Mouse (Mus musculus) limb, embryonic 10.5 days (tissue): Measurements from ENCODE around the gene Sbsn. TPM values are rescaled to one million over a fixed set of nuclear protein-coding genes. Genes with fewer than 3 reads are reported as not detected.
"Not testable (repeated sequence)": the region's sequence is repeated elsewhere in the genome, so short reads cannot be mapped to it uniquely, and the experiment has no call there.

Source experiments
- DNase-seq: peaks from one replicate; pipeline ENCODE4 v3.0.0-alpha.2; 2017; ENCODE audit warnings: low spot score
- H3K27ac ChIP-seq: fragments of 300-500 bp; sonication (generic); 2 replicates; pipeline ENCODE4 v1.5.1; 2016; ENCODE audit warnings: mild to moderate bottlenecking
- H3K27me3 ChIP-seq: fragments of 300-500 bp; sonication (generic); 2 replicates; pipeline ENCODE4 v1.6.1; 2016; ENCODE audit warnings: low read depth, mild to moderate bottlenecking; ENCODE audit not compliant: poor library complexity, severe bottlenecking
- H3K36me3 ChIP-seq: fragments of 300-500 bp; sonication (generic); 2 replicates; pipeline ENCODE4 v1.6.1; 2016; ENCODE audit warnings: mild to moderate bottlenecking, moderate library complexity
- H3K4me1 ChIP-seq: fragments of 300-500 bp; sonication (generic); 2 replicates; pipeline ENCODE4 v1.6.1; 2016
- H3K4me3 ChIP-seq: fragments of 300-500 bp; sonication (generic); 2 replicates; pipeline ENCODE4 v1.5.1; 2016; ENCODE audit warnings: mild to moderate bottlenecking, moderate library complexity
- H3K9me3 ChIP-seq: fragments of 300-500 bp; sonication (generic); replicated peaks from 2 replicates; pipeline ENCODE4 v1.6.1; 2016; ENCODE audit warnings: mild to moderate bottlenecking
- WGBS: fragments of 180-500 bp; shearing (Covaris S2); methylation state at CpG from one replicate; pipeline ENCODE4 v1.1.7; 2016; 5-methylcytosine and 5-hydroxymethylcytosine counted together
- polyA plus RNA-seq: library from polyadenylated mRNA; unstranded; fragments of >200 nt; fragmentation: Nextera tagmentation; extraction: Ambion mirVana; gene quantifications from 2 replicates; pipeline ENCODE4 v1.2.1, GENCODE M21; 2016

Gene Sbsn
- polyA plus RNA-seq, 1 experiment from 2014 or later: 1.4 TPM

- Histone ChIP-seq H3K36me3 (peaks cover 62% of the 10 kb centered on the region), H3K27ac (peak overlapping the region; percentile 88), H3K4me3 (peak overlapping the region; percentile 73), H3K4me1 (peaks cover 19% of the 10 kb centered on the region)
- H3K9me3 ChIP-seq, DNase-seq, H3K27me3 ChIP-seq: not testable (repeated sequence)
- WGBS: 23% methylated on average over 21 of the region's 22 CpGs
Observed at GRCm38 (mm10) chr7:30730064-30730722, 21.1 kb upstream of the Sbsn start.

DNA sequence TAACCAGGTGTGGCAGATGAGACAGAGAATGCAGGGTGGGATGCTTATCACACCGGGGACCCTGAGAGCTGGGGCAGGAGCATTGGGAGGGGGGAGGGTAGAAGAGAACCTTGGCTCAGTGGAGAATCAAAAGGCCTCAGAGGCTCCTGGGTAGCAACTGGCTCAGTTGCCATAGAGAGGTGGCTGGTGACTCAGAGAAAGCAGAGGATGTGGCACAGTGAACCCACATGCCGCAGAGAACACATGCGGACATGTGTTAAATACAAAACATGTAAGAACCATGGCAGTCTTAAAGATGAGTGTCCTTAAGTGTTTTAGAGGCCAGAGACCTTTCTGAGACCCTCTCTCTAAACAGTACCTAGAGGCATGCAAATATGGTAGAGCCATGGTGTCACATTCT is 15.1 kb upstream of the Sbsn start:
- no peaks in the 10 kb centered on the region for H3K9me3 ChIP-seq
- no peaks in the 10 kb centered on the region for H3K27me3 ChIP-seq
- no peak overlapping the region for H3K4me3 ChIP-seq
- no peak for DNase-seq
- no peak overlapping the region for H3K27ac ChIP-seq
- H3K4me1 ChIP-seq: no peaks in the 10 kb centered on the region
- H3K36me3 ChIP-seq: peaks cover 70% of the 10 kb centered on the region
- WGBS: 82% methylated on average over 3 of the region's 3 CpGs

- 81% methylated on average over 2 of the region's 2 CpGs for WGBS
- DNase-seq, H3K27me3 ChIP-seq, H3K4me1 ChIP-seq, H3K9me3 ChIP-seq, H3K27ac ChIP-seq, H3K4me3 ChIP-seq: not testable (repeated sequence)
- H3K36me3 ChIP-seq: peaks cover 17% of the 10 kb centered on the region
Observed at GRCm38 (mm10) chr7:30742570-30742969, 8.7 kb upstream of the Sbsn start.

- not testable (repeated sequence) for H3K4me1 ChIP-seq, DNase-seq, H3K4me3 ChIP-seq, H3K9me3 ChIP-seq, H3K27me3 ChIP-seq, H3K27ac ChIP-seq
- WGBS: 76% methylated on average over 3 of the region's 4 CpGs
- H3K36me3 ChIP-seq: peaks cover 14% of the 10 kb centered on the region
Observed at GRCm38 (mm10) chr7:30743617-30744016, 7.7 kb upstream of the Sbsn start, which contains the start of gene Gapdhs. TSS of gene Gapdhs (minus strand) at chr7:30743681.

DNA sequence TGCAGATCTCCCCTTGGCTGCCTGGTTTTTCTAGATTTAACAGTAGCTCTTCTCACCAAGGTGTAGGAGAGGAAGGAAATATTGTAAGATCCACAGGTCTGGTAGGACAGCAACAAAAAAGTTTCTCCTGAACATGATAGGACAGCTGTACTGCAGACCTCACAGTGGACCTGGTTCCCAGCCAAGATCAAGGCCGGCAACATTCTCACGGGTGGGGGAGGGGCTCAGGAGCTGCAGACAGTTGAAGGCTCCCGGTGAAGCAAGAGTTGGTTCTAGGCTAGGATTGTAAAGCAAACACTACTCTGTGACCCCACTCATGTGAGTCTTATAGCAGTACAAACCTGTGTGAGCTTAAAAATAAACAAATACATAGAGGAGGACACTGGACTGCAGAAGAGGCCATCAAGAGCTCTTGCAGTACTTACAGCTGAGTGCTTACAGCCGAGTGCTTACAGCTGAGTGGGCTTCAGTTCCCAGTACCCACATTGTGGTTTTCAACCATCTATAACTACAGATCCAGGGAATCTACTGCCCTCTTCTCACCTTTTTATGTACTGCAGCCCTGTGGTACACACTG is 7.2 kb upstream of the Sbsn start:
- WGBS: 47% methylated on average over 4 of the region's 4 CpGs
- no peak overlapping the region for H3K27ac ChIP-seq
- no peak for DNase-seq
- H3K4me3 ChIP-seq: no peak overlapping the region
- no peaks in the 10 kb centered on the region for H3K27me3 ChIP-seq
- H3K4me1 ChIP-seq: no peaks in the 10 kb centered on the region
- peaks cover 14% of the 10 kb centered on the region for H3K36me3 ChIP-seq
- no peaks in the 10 kb centered on the region for H3K9me3 ChIP-seq

DNA sequence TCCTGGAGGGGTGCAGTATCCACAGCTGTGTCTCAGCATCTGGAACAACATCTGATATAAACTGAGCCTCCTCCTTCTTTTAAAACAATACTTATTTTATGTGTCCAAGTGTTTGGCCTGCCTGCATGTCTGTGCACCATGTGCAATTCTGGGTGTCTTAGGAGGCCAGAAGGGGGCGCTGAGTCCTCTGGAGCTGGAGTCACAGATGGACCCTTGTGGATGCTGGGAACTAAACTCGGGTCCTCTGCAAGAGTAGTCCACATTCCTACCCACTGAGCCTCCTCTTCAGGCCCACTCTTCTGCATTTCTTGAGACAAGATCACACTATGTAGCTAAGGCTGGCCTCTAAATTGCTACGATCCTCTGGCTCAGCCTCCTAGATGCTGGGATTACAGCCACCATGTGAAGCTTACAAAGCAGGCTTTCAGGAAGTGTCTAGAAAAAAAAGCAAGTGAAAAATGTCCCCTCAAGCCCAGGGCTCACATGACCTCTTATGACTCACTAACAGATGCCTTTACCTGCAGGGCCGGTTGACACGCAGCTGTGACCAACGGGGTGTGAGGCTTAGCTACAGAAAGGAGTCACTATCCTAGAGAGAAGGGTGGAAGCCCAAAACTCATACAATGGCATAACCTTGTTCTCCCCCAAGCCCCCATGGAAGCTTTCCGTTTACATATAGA is 3.6 kb upstream of the Sbsn start:
- 87% methylated on average over 7 of the region's 7 CpGs for WGBS
- no peak overlapping the region for H3K27ac ChIP-seq
- no peak for DNase-seq
- no peaks in the 10 kb centered on the region for H3K9me3 ChIP-seq
- H3K4me1 ChIP-seq: 0 out of 2 replicates have a peak, but pooled peaks cover 7% of the 10 kb centered on the region
- peaks cover 6% of the 10 kb centered on the region for H3K36me3 ChIP-seq
- H3K4me3 ChIP-seq: no peak overlapping the region
- H3K27me3 ChIP-seq: no peaks in the 10 kb centered on the region

GRCm38 (mm10) chr7:30749824-30750606 is 1.3 kb upstream of the Sbsn start:
- Histone ChIP-seq H3K4me1 (0 out of 2 replicates have a peak, but pooled peaks cover 7% of the 10 kb centered on the region), H3K36me3 (peaks cover 17% of the 10 kb centered on the region), H3K27me3 (no peaks in the 10 kb centered on the region), H3K9me3 (no peaks in the 10 kb centered on the region; the same call in 1 of the 2 replicates), H3K27ac (no peak overlapping the region), H3K4me3 (no peak overlapping the region)
- 88% methylated on average over 13 of the region's 13 CpGs for WGBS
- no peak for DNase-seq

- Histone ChIP-seq H3K27ac (no peak overlapping the region), H3K36me3 (peaks cover 30% of the 10 kb centered on the region)
Observed at GRCm38 (mm10) chr7:30757001-30757400, 5.7 kb downstream of the Sbsn start.

GRCm38 (mm10) chr7:30758853-30759252 is 7.6 kb downstream of the Sbsn start:
- H3K36me3 ChIP-seq: peaks cover 28% of the 10 kb centered on the region
- no peak overlapping the region for H3K27ac ChIP-seq
- peak; percentile 52 for DNase-seq
- H3K9me3 ChIP-seq: no peaks in the 10 kb centered on the region; the same call in 1 of the 2 replicates
- H3K27me3 ChIP-seq: no peaks in the 10 kb centered on the region
- peaks cover 6% of the 10 kb centered on the region; the same call in 1 of the 2 replicates for H3K4me1 ChIP-seq
- H3K4me3 ChIP-seq: no peak overlapping the region
- 42% methylated on average over 4 of the region's 4 CpGs for WGBS

More at GRCm38 (mm10) chr7:30757001-30757400, 5.7 kb downstream of the Sbsn start:
- H3K9me3 ChIP-seq: no peaks in the 10 kb centered on the region; the same call in 1 of the 2 replicates
- 74% methylated on average over 3 of the region's 3 CpGs for WGBS
- H3K4me1 ChIP-seq: peaks cover 6% of the 10 kb centered on the region; the same call in 1 of the 2 replicates
- no peak for DNase-seq
- no peaks in the 10 kb centered on the region for H3K27me3 ChIP-seq
- H3K4me3 ChIP-seq: no peak overlapping the region

GRCm38 (mm10) chr7:30761769-30762352 is 10.6 kb downstream of the Sbsn start:
- WGBS: 84% methylated on average over 4 of the region's 4 CpGs
- H3K9me3 ChIP-seq: no peaks in the 10 kb centered on the region
- 0 out of 2 replicates have a peak, but pooled peaks cover under 1% of the 10 kb centered on the region for H3K36me3 ChIP-seq
- H3K27ac ChIP-seq: no peak overlapping the region
- no peak overlapping the region for H3K4me3 ChIP-seq
- peaks cover 6% of the 10 kb centered on the region; the same call in 1 of the 2 replicates for H3K4me1 ChIP-seq
- no peak for DNase-seq
- H3K27me3 ChIP-seq: peaks cover 7% of the 10 kb centered on the region; the same call in 1 of the 2 replicates

- Histone ChIP-seq H3K9me3 (no peaks in the 10 kb centered on the region), H3K27me3 (peaks cover 7% of the 10 kb centered on the region; the same call in 1 of the 2 replicates), H3K36me3 (no peaks in the 10 kb centered on the region), H3K4me1 (peaks cover 6% of the 10 kb centered on the region; the same call in 1 of the 2 replicates), H3K27ac (no peak within 1 kb of the TSS), H3K4me3 (no peak within 1 kb of the TSS)
- 62% methylated on average over 5 of the region's 5 CpGs for WGBS
- DNase-seq: no peak
Observed at GRCm38 (mm10) chr7:30763456-30763855, 12.2 kb downstream of the Sbsn start, which contains the start of gene Dmkn. TSS of gene Dmkn (plus strand) at chr7:30763756.

GRCm38 (mm10) chr7:30765173-30765572 is 13.9 kb downstream of the Sbsn start:
- no peak overlapping the region for H3K4me3 ChIP-seq
- no peak overlapping the region for H3K27ac ChIP-seq
- H3K9me3 ChIP-seq: no peaks in the 10 kb centered on the region
- H3K36me3 ChIP-seq: no peaks in the 10 kb centered on the region
- no peak for DNase-seq
- WGBS: 35% methylated on average over 11 of the region's 11 CpGs
- peaks cover 4% of the 10 kb centered on the region; the same call in 1 of the 2 replicates for H3K4me1 ChIP-seq
- peaks cover 12% of the 10 kb centered on the region; the same call in 1 of the 2 replicates for H3K27me3 ChIP-seq
